ENCODE assay signal across 8 mouse cellular contexts in genomic region chr8:93907987-93908441, GRCm38 (mm10).
A peak's percentile ranks its signal among the peaks of the same experiment; 100 is the strongest.
DNase-seq lines count a peak whose midpoint lies in the region; ATAC-seq and TF ChIP-seq lines count a peak whose summit lies in the region.
"Had no signal": no experiment of that assay in that cellular context is flagged by ENCODE, and none has a peak within 500 bp of the region (broad histone marks: within the 10 kb centered on the region; RNA-seq: fewer than 3 reads in every experiment).

No protein-coding gene starts in this region.

- no peaks in the 10 kb centered on the region for H3K27me3 ChIP-seq in forebrain, embryonic 14.5 days (replicated peaks; ENCODE audit: control insufficient read depth, insufficient read depth, low read length)
- H3K27me3 ChIP-seq in midbrain, embryonic 14.5 days (ENCODE audit: control insufficient read depth, insufficient read depth, low read length) = no peaks in the 10 kb centered on the region
- H3K27me3 ChIP-seq: liver, embryonic 15.5 days had no signal

- WGBS in forebrain, embryonic 14.5 days = 22% methylated on average over 5 of the region's 5 CpGs
- WGBS in midbrain, embryonic 14.5 days = 22% methylated on average over 5 of the region's 5 CpGs

- H3K9ac ChIP-seq in forebrain, embryonic 14.5 days (ENCODE audit: low read length) = peak overlapping the region; percentile 18
- H3K9ac ChIP-seq in midbrain, embryonic 14.5 days (replicated peaks; ENCODE audit: low read length) = peak overlapping the region; percentile 27; the same call in 1 of the 2 replicates
- H3K9ac ChIP-seq: liver, embryonic 15.5 days had no signal

- TF ChIP-seq CTCF in left cerebral cortex, adult 2 months (IDR thresholded peaks at IDR 0.05) = no peak

- peaks cover 21% of the 10 kb centered on the region; the same call in 1 of the 2 replicates for H3K36me3 ChIP-seq in forebrain, embryonic 14.5 days (ENCODE audit: control insufficient read depth, insufficient read depth, low read length)
- peaks cover 9% of the 10 kb centered on the region; the same call in 1 of the 2 replicates for H3K36me3 ChIP-seq in midbrain, embryonic 14.5 days (ENCODE audit: control insufficient read depth, insufficient read depth, low read length)
- H3K36me3 ChIP-seq: liver, embryonic 15.5 days had no signal

- peak; percentile 66; the same call in 1 of the 2 replicates for ATAC-seq in forebrain, embryonic 14.5 days
- peak; percentile 54; the same call in 1 of the 2 replicates for ATAC-seq in midbrain, embryonic 14.5 days (ENCODE audit: low FRiP score, low TSS enrichment)
- ATAC-seq in monocyte, adult 5-6 weeks (replicated peaks; ENCODE audit: insufficient number of reproducible peaks, low FRiP score, low TSS enrichment, poor library complexity, severe bottlenecking) = no peak

- H3K27ac ChIP-seq in left cerebral cortex, adult 2 months = peak overlapping the region; percentile 88
- H3K27ac ChIP-seq in forebrain, embryonic 14.5 days (ENCODE audit: low read depth, low read length) = peak overlapping the region; percentile 78
- H3K27ac ChIP-seq in midbrain, embryonic 14.5 days (replicated peaks; ENCODE audit: low read depth, low read length) = peak overlapping the region; percentile 78
- H3K27ac ChIP-seq: liver, embryonic 15.5 days had no signal

- H3K4me3 ChIP-seq in left cerebral cortex, adult 2 months = no peak overlapping the region
- H3K4me3 ChIP-seq in forebrain, embryonic 14.5 days (ENCODE audit: low read depth, low read length) = no peak overlapping the region
- no peak overlapping the region for H3K4me3 ChIP-seq in midbrain, embryonic 14.5 days (replicated peaks; ENCODE audit: low read depth, low read length)
- H3K4me3 ChIP-seq: liver, embryonic 15.5 days had no signal

- no peak for DNase-seq in left cerebral cortex, adult 2 months (ENCODE audit: extremely low spot score in 1 of 2, low spot score in 2 of 2)
- DNase-seq in left cerebral cortex, adult 8-10 months (ENCODE audit: low spot score in 2 of 2) = no peak
- peak; percentile 67 to 70 for DNase-seq in cerebellum, postnatal 25 days
- DNase-seq in forebrain, embryonic 14.5 days (ENCODE audit: low spot score) = peak; percentile 86
- peak; percentile 82 for DNase-seq in midbrain, embryonic 14.5 days
- DNase-seq in frontal cortex, postnatal 14 days (ENCODE audit: low spot score in 2 of 2) = no peak

- H3K4me1 ChIP-seq in forebrain, embryonic 14.5 days (ENCODE audit: control insufficient read depth, insufficient read depth, low read length) = peaks cover 31% of the 10 kb centered on the region
- peaks cover 42% of the 10 kb centered on the region for H3K4me1 ChIP-seq in midbrain, embryonic 14.5 days (ENCODE audit: control insufficient read depth, insufficient read depth, low read length)

- intact Hi-C loops in left cerebral cortex, adult 2 months (cut with DNase I) = no loop called here

- no peaks in the 10 kb centered on the region for H3K9me3 ChIP-seq in forebrain, embryonic 14.5 days (replicated peaks; ENCODE audit: control insufficient read depth, low read length)
- H3K9me3 ChIP-seq in midbrain, embryonic 14.5 days (ENCODE audit: control insufficient read depth, low read length) = no peaks in the 10 kb centered on the region
- H3K9me3 ChIP-seq: liver, embryonic 15.5 days had no signal

- H3K4me2 ChIP-seq in forebrain, embryonic 14.5 days (ENCODE audit: low read length) = no peak overlapping the region
- no peak overlapping the region for H3K4me2 ChIP-seq in midbrain, embryonic 14.5 days (ENCODE audit: low read length)
- H3K4me2 ChIP-seq: liver, embryonic 15.5 days had no signal

Comparison
In these comparisons a context has a peak if more than half of its experiments do, and no peak if none do; other contexts are left out.
1. DNase-seq: peak in cerebellum, postnatal 25 days (2 of 2), forebrain, embryonic 14.5 days (single experiment) and midbrain, embryonic 14.5 days (single experiment); none in left cerebral cortex, adult 2 months (0 of 2), left cerebral cortex, adult 8-10 months (0 of 2) and frontal cortex, postnatal 14 days (0 of 2).
2. Peak in every context shown above with its lines, with median percentiles within 50 percentile points of each other: H3K27ac ChIP-seq.